23 mouse cellular contexts compared by ENCODE assay signal in the genomic region with DNA sequence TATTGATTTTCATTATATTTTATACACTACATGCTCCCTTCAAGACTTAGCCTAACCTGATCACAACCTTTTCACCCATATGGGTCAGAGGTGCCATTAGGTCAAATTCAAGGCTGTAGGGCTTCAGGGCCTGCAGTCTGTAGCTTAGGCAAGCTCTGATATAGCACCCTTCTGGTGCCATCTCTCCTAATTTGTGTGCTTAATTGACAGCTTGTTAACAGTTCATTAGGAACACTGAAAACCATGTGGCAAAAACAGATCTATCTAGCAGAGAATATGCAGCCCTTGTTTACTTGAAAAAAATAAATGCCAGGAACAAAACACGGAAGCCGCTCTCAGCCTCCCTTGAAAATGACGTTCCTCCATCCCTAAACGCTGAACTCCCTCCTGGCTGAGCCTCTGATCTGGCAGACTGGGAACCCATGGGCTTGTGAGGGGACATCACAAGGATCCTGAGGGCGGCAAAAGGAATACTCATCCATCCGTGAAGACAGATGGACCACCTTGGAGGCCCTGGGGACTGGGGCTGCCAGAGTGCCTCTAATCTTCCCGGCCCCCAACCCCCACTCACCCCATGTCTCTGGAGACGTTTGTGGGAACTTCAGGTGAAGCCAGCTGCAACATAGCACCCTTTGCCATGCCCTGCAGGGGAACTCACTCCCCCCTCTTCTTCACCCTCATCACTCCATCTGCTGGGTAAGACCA.
A peak's percentile ranks its signal among the peaks of the same experiment; 100 is the strongest.
DNase-seq lines count a peak whose midpoint lies in the region; ATAC-seq lines count a peak whose summit lies in the region.
"Had no signal": no experiment of that assay in that cellular context is flagged by ENCODE, and none has a peak within 500 bp of the region (broad histone marks: within the 10 kb centered on the region; RNA-seq: fewer than 3 reads in every experiment).

No protein-coding gene starts in this region.

- H3K27ac ChIP-seq in hindbrain, embryonic 13.5 days = no peak overlapping the region
- H3K27ac ChIP-seq in hindbrain, embryonic 10.5 days = no peak overlapping the region
- no peak overlapping the region; the same call in 1 of the 2 replicates for H3K27ac ChIP-seq in forebrain, embryonic 13.5 days
- H3K27ac ChIP-seq in forebrain, embryonic 16.5 days (ENCODE audit: low read length) = no peak overlapping the region
- H3K27ac ChIP-seq: heart, adult 2 months; heart, embryonic 13.5 days; hindbrain, embryonic 14.5 days; layer of hippocampus, adult 2 months; liver, embryonic 13.5 days; midbrain, embryonic 12.5 days had no signal

- H3K27me3 ChIP-seq in hindbrain, embryonic 13.5 days = peaks cover 29% of the 10 kb centered on the region
- H3K27me3 ChIP-seq in hindbrain, embryonic 10.5 days (ENCODE audit: insufficient read depth, poor library complexity, severe bottlenecking) = peaks cover 16% of the 10 kb centered on the region; the same call in 1 of the 2 replicates
- peaks cover 5% of the 10 kb centered on the region for H3K27me3 ChIP-seq in forebrain, embryonic 13.5 days
- peaks cover 4% of the 10 kb centered on the region; the same call in 1 of the 2 replicates for H3K27me3 ChIP-seq in forebrain, embryonic 16.5 days (replicated peaks; ENCODE audit: control insufficient read depth, insufficient read depth, low read length)
- H3K27me3 ChIP-seq: liver, embryonic 13.5 days had no signal

- no peaks in the 10 kb centered on the region for H3K9me3 ChIP-seq in hindbrain, embryonic 13.5 days
- H3K9me3 ChIP-seq in hindbrain, embryonic 10.5 days = no peaks in the 10 kb centered on the region
- H3K9me3 ChIP-seq in forebrain, embryonic 13.5 days (replicated peaks) = no peaks in the 10 kb centered on the region
- no peaks in the 10 kb centered on the region for H3K9me3 ChIP-seq in forebrain, embryonic 16.5 days (ENCODE audit: control insufficient read depth, low read length)
- H3K9me3 ChIP-seq: heart, embryonic 13.5 days; liver, embryonic 13.5 days; midbrain, embryonic 12.5 days had no signal

- no peak overlapping the region for H3K4me3 ChIP-seq in hindbrain, embryonic 13.5 days
- no peak overlapping the region for H3K4me3 ChIP-seq in hindbrain, embryonic 10.5 days
- H3K4me3 ChIP-seq in forebrain, embryonic 13.5 days = no peak overlapping the region
- H3K4me3 ChIP-seq in forebrain, embryonic 16.5 days (replicated peaks; ENCODE audit: low read length) = no peak overlapping the region
- H3K4me3 ChIP-seq: heart, adult 2 months; heart, embryonic 13.5 days; layer of hippocampus, adult 2 months; liver, embryonic 13.5 days; midbrain, embryonic 12.5 days had no signal

- no peak overlapping the region for H3K9ac ChIP-seq in hindbrain, embryonic 13.5 days
- no peak overlapping the region for H3K9ac ChIP-seq in forebrain, embryonic 13.5 days
- H3K9ac ChIP-seq in forebrain, embryonic 16.5 days (replicated peaks; ENCODE audit: low read depth, low read length) = no peak overlapping the region
- H3K9ac ChIP-seq: heart, embryonic 13.5 days; liver, embryonic 13.5 days; midbrain, embryonic 12.5 days had no signal

- H3K36me3 ChIP-seq in hindbrain, embryonic 13.5 days = no peaks in the 10 kb centered on the region
- no peaks in the 10 kb centered on the region for H3K36me3 ChIP-seq in hindbrain, embryonic 10.5 days
- H3K36me3 ChIP-seq in forebrain, embryonic 13.5 days (ENCODE audit: poor library complexity, severe bottlenecking) = no peaks in the 10 kb centered on the region
- H3K36me3 ChIP-seq in forebrain, embryonic 16.5 days (ENCODE audit: control insufficient read depth, insufficient read depth) = no peaks in the 10 kb centered on the region
- H3K36me3 ChIP-seq: heart, embryonic 13.5 days; liver, embryonic 13.5 days; midbrain, embryonic 12.5 days had no signal

- peaks cover 30% of the 10 kb centered on the region for H3K4me1 ChIP-seq in hindbrain, embryonic 13.5 days (replicated peaks)
- peaks cover 21% of the 10 kb centered on the region for H3K4me1 ChIP-seq in hindbrain, embryonic 10.5 days (replicated peaks)
- peaks cover 28% of the 10 kb centered on the region for H3K4me1 ChIP-seq in forebrain, embryonic 13.5 days
- peaks cover 15% of the 10 kb centered on the region for H3K4me1 ChIP-seq in forebrain, embryonic 16.5 days (replicated peaks; ENCODE audit: control insufficient read depth, insufficient read depth, low read length)
- H3K4me1 ChIP-seq: liver, embryonic 13.5 days had no signal

- 0 out of 2 replicates have a peak, but pooled peaks have one; percentile 6 for ATAC-seq in hindbrain, embryonic 13.5 days (ENCODE audit: low FRiP score)
- ATAC-seq in forebrain, embryonic 13.5 days = peak; percentile 49
- peak; percentile 64 for ATAC-seq in forebrain, embryonic 16.5 days
- ATAC-seq: inflammation-experienced regulatory T-cells, adult 6 months had no signal

- no peak for DNase-seq in hindbrain, embryonic 10.5 days (ENCODE audit: low spot score)
- DNase-seq in layer of hippocampus, adult 9-11 months = peak; percentile 9
- no peak for DNase-seq in layer of hippocampus, adult 9-10 months (ENCODE audit: low spot score)
- no peak for DNase-seq in frontal cortex, postnatal 36 days (ENCODE audit: low spot score in 2 of 2)
- DNase-seq in adrenal gland, postnatal 25 days = no peak
- DNase-seq: adrenal gland, postnatal 14 days; cerebellum, postnatal 25 days; gastrocnemius, postnatal 14 days; heart, adult 2 months; heart, postnatal 14 days; kidney, adult 18-20 months; liver, embryonic 13.5 days; lung, adult 2 months; lung, postnatal 14 days; thymus, postnatal 14 days had no signal

- H3K4me2 ChIP-seq in hindbrain, embryonic 13.5 days = no peak overlapping the region
- H3K4me2 ChIP-seq in forebrain, embryonic 13.5 days = peak overlapping the region; percentile 9; the same call in 1 of the 2 replicates
- no peak overlapping the region for H3K4me2 ChIP-seq in forebrain, embryonic 16.5 days (ENCODE audit: low read length)
- H3K4me2 ChIP-seq: heart, embryonic 13.5 days; hindbrain, embryonic 14.5 days; liver, embryonic 13.5 days; midbrain, embryonic 12.5 days had no signal

- WGBS in hindbrain, embryonic 13.5 days = 26% methylated on average over 8 of the region's 8 CpGs
- WGBS in hindbrain, embryonic 10.5 days = 40% methylated on average over 8 of the region's 8 CpGs
- WGBS in forebrain, embryonic 13.5 days = 27% methylated on average over 8 of the region's 8 CpGs
- 22% methylated on average over 8 of the region's 8 CpGs for WGBS in forebrain, embryonic 16.5 days

Comparison
In these comparisons a context has a peak if more than half of its experiments do, and no peak if none do; other contexts are left out.
1. ATAC-seq: peak in every context shown above with its lines; median percentile 64 in forebrain, embryonic 16.5 days; 49 in forebrain, embryonic 13.5 days; 6 in hindbrain, embryonic 13.5 days.